Mouse (Mus musculus): ENCODE results near the gene Zc3h7a. TPM values are rescaled to one million over a fixed set of nuclear protein-coding genes. Genes with fewer than 3 reads are reported as not detected.

Gene Zc3h7a
- polyA plus RNA-seq (2012; fragmentation: generic; extraction: Trizol): 10 to 100 TPM in 1 of 2 experiments, under 1 TPM in 1; 0.74 to 14.6 TPM

GRCm38 (mm10) chr16:11176208-11176883, at the start of gene Zc3h7a:
TSS of gene Zc3h7a (minus strand) at chr16:11176393.

GRCm38 (mm10) chr16:11202571-11203554, 26.7 kb upstream of the Zc3h7a start, which contains the start of gene Rsl1d1:
TSS of gene Rsl1d1 (minus strand) at chr16:11203331.

GRCm38 (mm10) chr16:11134348-11135344, 41.5 kb downstream of the Zc3h7a start, which contains the start of gene Txndc11:
TSS of gene Txndc11 (minus strand) at chr16:11134650.

Other genes starting within 250 kb of the Zc3h7a start
- gene Snn, start 115.4 kb downstream of the Zc3h7a start, polyA plus RNA-seq (2012; fragmentation: generic; extraction: Trizol): 10 to 100 TPM in 1 of 2 experiments, 1 to 10 TPM in 1; 6.4 to 79.7 TPM
- gene Litaf, start 110.2 kb downstream of the Zc3h7a start, polyA plus RNA-seq (2012; fragmentation: generic; extraction: Trizol): 10 to 100 TPM; 38.1 to 98.4 TPM
- 10 to 100 TPM in 1 of 2 experiments, 1 to 10 TPM in 1; 5.6 to 10.8 TPM for gene Txndc11, start 41.7 kb downstream of the Zc3h7a start, polyA plus RNA-seq (2012; fragmentation: generic; extraction: Trizol)
- 10 to 100 TPM in 1 of 2 experiments, 1 to 10 TPM in 1; 6.5 to 24.3 TPM for gene Rsl1d1, start 26.9 kb upstream of the Zc3h7a start, polyA plus RNA-seq (2012; fragmentation: generic; extraction: Trizol)
- 10 to 100 TPM; 13.6 to 37.6 TPM for gene Gspt1, start 77.9 kb upstream of the Zc3h7a start, polyA plus RNA-seq (2012; fragmentation: generic; extraction: Trizol)
- gene Tnfrsf17, start 137.4 kb upstream of the Zc3h7a start, polyA plus RNA-seq (2012; fragmentation: generic; extraction: Trizol): not detected
- gene Snx29, start 146.5 kb upstream of the Zc3h7a start, polyA plus RNA-seq (2012; fragmentation: generic; extraction: Trizol): 1 to 10 TPM in 1 of 2 experiments, under 1 TPM in 1; 0.18 to 2.2 TPM

Data from C3H10T1/2 (cell line).